Mouse (Mus musculus): ENCODE measurements around the gene Dph1. TPM values are rescaled to one million over a fixed set of nuclear protein-coding genes. Genes with fewer than 3 reads are reported as not detected.
"Not testable (repeated sequence)": the region's sequence is repeated elsewhere in the genome, so short reads cannot be mapped to it uniquely, and the experiment has no call there.

Gene Dph1
- polyA plus RNA-seq, 1 experiment: 18.6 TPM

DNA sequence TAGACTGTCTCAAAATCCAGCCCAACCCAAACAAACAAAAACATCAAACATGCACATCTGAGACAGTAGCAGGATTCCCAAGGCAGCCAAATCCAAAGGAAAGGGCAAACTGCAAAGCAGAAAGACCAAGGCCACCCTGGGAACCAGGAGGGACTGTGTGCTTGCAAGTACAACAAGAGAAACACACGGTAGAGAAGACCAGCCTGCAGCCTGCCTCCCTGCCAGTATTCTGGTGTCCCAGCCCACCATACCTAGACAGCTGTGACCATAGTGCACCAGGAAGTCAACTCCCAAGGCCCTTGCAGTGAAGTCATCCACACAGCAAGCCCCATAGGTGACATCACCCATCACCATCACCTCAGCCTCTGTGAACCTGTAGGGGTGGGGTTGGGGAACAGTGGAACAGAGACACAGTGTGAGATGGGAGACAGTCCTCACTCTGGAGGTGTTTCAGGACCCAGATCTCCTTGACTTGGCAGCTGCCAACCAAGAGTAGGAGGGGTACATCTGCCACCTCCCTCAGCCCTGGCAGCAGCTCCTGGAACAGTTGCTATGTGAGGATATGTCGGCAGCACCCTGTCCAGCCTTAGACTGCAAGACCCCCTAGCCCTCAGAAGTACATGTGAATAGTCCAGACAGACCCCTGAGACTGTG is 7.0 kb downstream of the Dph1 start:
- H3K27ac ChIP-seq (ENCODE audit: insufficient read depth, low read length): no peak overlapping the region
- WGBS: 33% methylated on average over 2 of the region's 2 CpGs
- no peak for TF ChIP-seq CTCF (IDR thresholded peaks at IDR 0.05; ENCODE audit: borderline replicate concordance, insufficient read depth, low read depth, low read length)
- H3K27me3 ChIP-seq (ENCODE audit: control insufficient read depth, insufficient read depth, low read length): no peaks in the 10 kb centered on the region
- H3K4me3 ChIP-seq (replicated peaks; ENCODE audit: insufficient read depth, low read depth, low read length): no peak overlapping the region
- no peak for DNase-seq
- H3K4me1 ChIP-seq (ENCODE audit: control insufficient read depth, insufficient read depth, low read length): peaks cover 2% of the 10 kb centered on the region; the same call in 1 of the 2 replicates

DNA sequence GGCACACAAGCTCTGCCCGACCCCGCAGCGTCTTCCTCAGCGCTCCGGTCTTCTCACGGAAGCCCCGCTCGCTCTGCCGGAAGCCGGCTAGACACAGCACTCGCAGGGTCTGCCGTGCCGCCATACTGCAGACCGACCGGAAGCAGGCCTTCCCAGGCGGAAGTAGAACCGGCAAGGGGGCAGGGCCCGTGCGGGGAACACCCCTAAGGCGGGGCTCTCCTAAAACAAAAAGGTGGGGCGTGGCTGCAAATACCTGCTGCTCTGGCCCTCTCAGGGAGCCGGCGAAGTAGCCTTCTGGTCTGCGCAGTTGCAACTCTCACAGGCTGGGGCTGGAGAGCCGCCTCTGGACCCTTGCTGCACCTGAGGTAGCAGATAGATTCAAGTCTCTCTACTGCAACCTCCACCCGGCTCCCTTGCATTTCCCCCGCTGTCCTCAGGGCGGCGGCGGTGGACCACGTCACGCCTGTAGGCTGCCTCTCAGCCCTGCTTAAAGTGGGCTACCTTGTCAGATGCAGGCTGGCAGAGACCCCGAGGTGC is 12.3 kb downstream of the Dph1 start, which contains the start of gene Ovca2:
Gene Ovca2 (minus strand): TSS at position 164 of the 537 bp plus-strand sequence.
- under 1% methylated on average over 33 of the region's 33 CpGs for WGBS
- peak; percentile 88 for TF ChIP-seq POLR2A (IDR thresholded peaks at IDR 0.05; ENCODE audit: borderline replicate concordance, insufficient read depth, low read length)
- TF ChIP-seq CTCF (IDR thresholded peaks at IDR 0.05; ENCODE audit: borderline replicate concordance, insufficient read depth, low read depth, low read length): peak; percentile 92
- peak within 1 kb of the TSS; percentile 62 for H3K4me3 ChIP-seq (replicated peaks; ENCODE audit: insufficient read depth, low read depth, low read length)

DNA sequence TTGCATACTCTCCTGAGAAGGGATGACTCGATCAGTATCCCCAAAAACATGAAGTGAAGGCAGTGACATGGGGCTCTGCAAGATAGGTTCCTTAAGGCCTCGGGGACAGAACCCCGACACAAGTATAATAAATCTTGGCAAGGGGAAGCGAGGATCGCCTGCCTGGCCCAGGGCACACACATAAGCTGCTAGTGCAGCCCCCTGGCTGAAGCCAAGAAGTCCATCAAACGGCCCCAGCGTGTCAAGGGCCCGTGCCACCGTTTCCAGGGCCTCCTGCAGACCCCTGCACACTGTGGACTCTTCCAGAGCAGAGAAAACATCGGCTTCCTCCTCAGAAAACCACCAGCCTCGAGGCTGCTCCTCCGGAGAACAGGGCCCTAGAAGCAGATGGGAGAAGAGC is 13.0 kb downstream of the Dph1 start:
- peak overlapping the region; percentile 62 for H3K4me3 ChIP-seq (replicated peaks; ENCODE audit: insufficient read depth, low read depth, low read length)
- no peaks in the 10 kb centered on the region for H3K27me3 ChIP-seq (ENCODE audit: control insufficient read depth, insufficient read depth, low read length)
- peak in 1 of 2 experiments; percentile 34 for DNase-seq
- no peak for TF ChIP-seq CTCF (IDR thresholded peaks at IDR 0.05; ENCODE audit: borderline replicate concordance, insufficient read depth, low read depth, low read length)
- no peak for TF ChIP-seq POLR2A (IDR thresholded peaks at IDR 0.05; ENCODE audit: borderline replicate concordance, insufficient read depth, low read length)
- WGBS: 35% methylated on average over 12 of the region's 12 CpGs
- peaks cover 5% of the 10 kb centered on the region; the same call in 1 of the 2 replicates for H3K4me1 ChIP-seq (ENCODE audit: control insufficient read depth, insufficient read depth, low read length)
- H3K27ac ChIP-seq (ENCODE audit: insufficient read depth, low read length): no peak overlapping the region

More for the DNA sequence above, 12.3 kb downstream of the Dph1 start, which contains the start of gene Ovca2:
- peaks cover 5% of the 10 kb centered on the region; the same call in 1 of the 2 replicates for H3K4me1 ChIP-seq (ENCODE audit: control insufficient read depth, insufficient read depth, low read length)
- H3K27me3 ChIP-seq (ENCODE audit: control insufficient read depth, insufficient read depth, low read length): no peaks in the 10 kb centered on the region
- peak; percentile 89 to 92 for DNase-seq
- H3K27ac ChIP-seq (ENCODE audit: insufficient read depth, low read length): peak within 1 kb of the TSS; percentile 54; the same call in 1 of the 2 replicates

DNA sequence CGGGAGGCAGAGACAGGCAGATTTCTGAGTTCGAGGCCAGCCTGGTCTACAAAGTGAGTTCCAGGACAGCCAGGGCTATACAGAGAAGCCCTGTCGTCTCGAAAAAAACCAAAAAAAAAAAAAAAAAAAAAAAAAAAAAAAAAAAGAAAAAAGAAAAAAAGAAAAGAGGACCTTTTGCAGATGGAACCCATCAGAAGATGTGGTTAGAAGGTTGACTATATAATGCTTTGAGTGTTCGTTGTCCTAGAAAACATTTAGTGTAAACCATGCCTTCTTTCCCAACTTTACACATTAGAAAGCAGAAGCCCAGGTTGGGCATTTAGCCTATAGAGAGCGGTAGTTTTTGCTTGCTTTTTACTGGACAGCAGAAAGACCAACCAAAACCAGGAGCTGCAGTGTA is 16.5 kb downstream of the Dph1 start:
- not testable (repeated sequence) for DNase-seq; H3K4me1 ChIP-seq (ENCODE audit: control insufficient read depth, insufficient read depth, low read length); H3K27ac ChIP-seq (ENCODE audit: insufficient read depth, low read length); H3K4me3 ChIP-seq (replicated peaks; ENCODE audit: insufficient read depth, low read depth, low read length); H3K27me3 ChIP-seq (ENCODE audit: control insufficient read depth, insufficient read depth, low read length)
- WGBS: 73% methylated on average over 6 of the region's 6 CpGs

DNA sequence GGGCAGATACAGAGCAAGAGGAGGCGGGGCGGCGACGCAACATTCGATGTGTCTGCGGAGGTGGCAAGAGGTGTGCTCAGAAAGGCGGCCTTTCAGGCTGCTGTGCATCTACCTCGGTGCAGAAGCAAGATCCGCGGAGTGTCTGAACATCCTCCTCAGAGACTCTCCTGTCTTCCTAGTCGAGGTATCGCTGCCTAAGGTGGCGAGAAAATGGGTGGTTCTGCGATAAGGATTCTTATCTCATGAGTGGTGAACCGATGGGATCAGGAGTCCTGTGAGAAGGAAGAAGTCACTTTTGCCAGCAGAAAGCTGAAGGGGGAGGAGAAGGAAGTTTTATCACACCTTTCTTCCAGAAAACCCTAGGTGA is 17.3 kb downstream of the Dph1 start:
- no peak for TF ChIP-seq CTCF (IDR thresholded peaks at IDR 0.05; ENCODE audit: borderline replicate concordance, insufficient read depth, low read depth, low read length)
- TF ChIP-seq POLR2A (IDR thresholded peaks at IDR 0.05; ENCODE audit: borderline replicate concordance, insufficient read depth, low read length): no peak
- WGBS: 2% methylated on average over 15 of the region's 15 CpGs
- Histone ChIP-seq H3K27me3 (ENCODE audit: control insufficient read depth, insufficient read depth, low read length) (no peaks in the 10 kb centered on the region), H3K4me1 (ENCODE audit: control insufficient read depth, insufficient read depth, low read length) (peaks cover 8% of the 10 kb centered on the region; the same call in 1 of the 2 replicates), H3K27ac (ENCODE audit: insufficient read depth, low read length) (no peak overlapping the region), H3K4me3 (replicated peaks; ENCODE audit: insufficient read depth, low read depth, low read length) (peak overlapping the region; percentile 75)
- no peak for DNase-seq

DNA sequence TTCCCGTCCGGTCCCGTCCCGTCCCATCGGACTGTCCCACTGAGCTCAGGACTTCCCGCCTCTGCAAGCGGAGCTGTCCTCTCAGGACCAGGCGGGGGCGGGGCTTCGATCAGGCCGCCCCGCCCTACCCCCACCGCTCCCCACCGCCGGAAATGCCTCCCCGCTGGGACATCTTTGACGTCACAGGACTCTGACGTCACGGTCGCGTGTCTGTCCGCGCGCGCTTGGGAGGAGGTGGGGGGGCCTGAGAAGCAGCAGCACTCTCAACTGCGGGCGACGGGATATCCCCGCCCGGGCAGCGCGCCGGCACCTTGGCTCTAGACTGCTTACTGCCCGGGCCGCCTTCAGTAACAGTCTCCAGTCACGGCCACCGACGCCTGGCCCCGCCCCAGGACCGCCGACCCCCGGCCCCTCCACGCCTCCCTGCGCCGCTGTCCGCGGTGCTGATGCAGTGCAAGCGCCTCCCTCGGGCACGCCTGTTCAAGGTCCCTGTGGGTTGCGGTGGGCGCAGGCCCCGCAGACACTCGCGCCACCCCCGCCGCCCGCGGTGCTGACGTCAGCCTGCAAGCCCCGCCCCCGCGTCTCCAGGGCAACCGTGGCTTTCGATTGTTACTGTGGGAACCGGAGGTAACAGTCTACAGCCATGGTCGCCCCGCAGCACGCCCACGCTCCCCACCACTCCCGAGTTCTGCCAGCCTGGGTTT is 17.8 kb downstream of the Dph1 start:
- Histone ChIP-seq H3K4me1 (ENCODE audit: control insufficient read depth, insufficient read depth, low read length) (peaks cover 8% of the 10 kb centered on the region; the same call in 1 of the 2 replicates), H3K27me3 (ENCODE audit: control insufficient read depth, insufficient read depth, low read length) (no peaks in the 10 kb centered on the region), H3K27ac (ENCODE audit: insufficient read depth, low read length) (no peak overlapping the region), H3K4me3 (replicated peaks; ENCODE audit: insufficient read depth, low read depth, low read length) (peak overlapping the region; percentile 75)
- peak; percentile 90 to 94 for DNase-seq
- TF ChIP-seq POLR2A (IDR thresholded peaks at IDR 0.05; ENCODE audit: borderline replicate concordance, insufficient read depth, low read length) (peak; percentile 35; the same call in 1 of the 2 replicates), CTCF (IDR thresholded peaks at IDR 0.05; ENCODE audit: borderline replicate concordance, insufficient read depth, low read depth, low read length) (no peak)
- under 1% methylated on average over 70 of the region's 71 CpGs for WGBS

DNA sequence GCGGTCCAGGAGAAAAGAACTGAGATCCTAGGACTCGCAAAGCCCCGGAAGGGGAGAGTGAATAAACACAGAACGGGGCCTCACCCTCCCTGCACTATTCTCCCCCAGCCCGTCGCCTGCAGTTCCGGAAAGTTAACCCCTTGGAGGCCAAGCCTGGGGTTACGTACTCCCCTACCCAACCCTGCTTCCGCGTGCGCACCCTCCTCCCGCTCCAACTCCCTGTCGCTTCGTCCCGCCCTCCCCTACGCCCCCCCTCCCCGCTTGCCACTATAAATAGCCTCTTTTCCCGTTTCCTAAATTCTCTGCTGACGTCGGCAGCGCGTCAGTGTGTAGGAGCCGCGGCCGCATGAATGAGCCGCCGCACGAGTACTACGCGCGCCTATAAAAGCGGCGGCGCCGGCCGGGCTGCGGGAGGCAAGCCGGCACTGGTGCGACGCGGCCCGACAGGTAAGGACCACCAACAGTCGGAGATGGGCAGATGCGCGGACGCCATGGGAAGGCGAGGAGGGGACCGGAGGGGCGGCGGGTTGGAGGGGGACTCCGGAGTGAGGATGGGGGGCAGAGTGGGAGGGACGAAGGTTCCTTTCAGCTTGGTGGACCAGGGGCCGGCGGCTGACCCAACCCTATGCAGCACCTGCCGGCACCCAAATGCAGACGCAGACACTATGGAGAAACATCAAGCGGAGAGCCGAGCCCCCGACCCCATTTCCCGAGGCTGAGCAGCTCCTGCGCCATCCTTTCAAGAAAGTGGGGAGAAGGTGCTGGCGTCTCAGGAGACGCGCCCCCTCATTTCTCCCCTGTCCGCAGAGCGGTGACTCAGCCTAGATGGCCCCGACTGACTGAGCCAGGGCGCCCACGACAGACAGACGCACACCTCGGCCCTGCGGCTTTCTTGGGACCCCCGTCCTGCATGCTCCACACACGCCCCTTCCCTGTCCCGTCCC is 18.6 kb downstream of the Dph1 start:
- under 1% methylated on average over 74 of the region's 75 CpGs for WGBS
- DNase-seq: peak; percentile 70 to 77

More for the DNA sequence above, 18.6 kb downstream of the Dph1 start:
- no peak for TF ChIP-seq POLR2A (IDR thresholded peaks at IDR 0.05; ENCODE audit: borderline replicate concordance, insufficient read depth, low read length)
- TF ChIP-seq CTCF (IDR thresholded peaks at IDR 0.05; ENCODE audit: borderline replicate concordance, insufficient read depth, low read depth, low read length): no peak
- H3K4me1 ChIP-seq (ENCODE audit: control insufficient read depth, insufficient read depth, low read length): peaks cover 3% of the 10 kb centered on the region; the same call in 1 of the 2 replicates
- no peaks in the 10 kb centered on the region for H3K27me3 ChIP-seq (ENCODE audit: control insufficient read depth, insufficient read depth, low read length)
- H3K4me3 ChIP-seq (replicated peaks; ENCODE audit: insufficient read depth, low read depth, low read length): peak overlapping the region; percentile 75
- H3K27ac ChIP-seq (ENCODE audit: insufficient read depth, low read length): no peak overlapping the region

All from cerebellum, adult 2 months (tissue).